Mouse (Mus musculus): ENCODE data around the gene Piezo1.

The Piezo1 gene

DNA sequence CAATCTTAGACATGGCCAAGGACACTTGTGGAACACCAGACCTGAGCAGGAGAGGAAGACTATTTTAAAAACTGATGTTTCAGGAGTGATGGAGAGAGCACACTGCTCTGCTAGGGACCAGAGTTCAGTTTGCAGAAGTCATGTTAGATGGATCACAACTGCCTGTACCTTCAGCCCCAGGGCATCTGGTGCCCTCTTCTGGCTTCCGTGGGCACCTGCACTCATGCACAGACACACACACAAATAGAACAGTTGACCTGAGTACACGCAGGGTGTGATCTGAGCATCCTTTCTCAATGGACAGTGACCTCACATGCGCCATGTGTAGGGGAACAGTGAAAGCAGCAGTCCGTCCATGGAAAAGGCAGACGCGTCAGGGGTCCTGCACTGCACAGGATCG is 67.3 kb downstream of the Piezo1 start:
- no peak for DNase-seq

DNA sequence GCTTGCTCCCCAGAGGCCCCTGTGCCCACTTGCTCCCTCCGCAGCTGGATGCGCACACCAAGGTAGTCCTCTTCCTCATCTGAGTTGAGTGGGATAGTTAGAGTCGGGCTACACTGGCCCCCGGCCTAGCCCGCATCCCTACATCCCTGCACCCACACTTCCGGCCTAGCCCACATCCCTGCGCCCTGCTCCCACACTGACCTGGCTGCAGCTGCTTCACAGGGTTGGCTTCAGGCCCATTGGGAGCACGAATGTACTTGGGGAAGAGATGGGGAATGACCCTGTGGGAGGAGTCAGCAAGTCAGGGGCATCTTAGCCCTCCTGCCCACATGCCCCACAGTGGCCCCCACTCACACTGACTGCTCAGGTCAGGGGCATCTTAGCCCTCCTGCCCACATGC is 68.7 kb downstream of the Piezo1 start:
- DNase-seq: no peak

DNA sequence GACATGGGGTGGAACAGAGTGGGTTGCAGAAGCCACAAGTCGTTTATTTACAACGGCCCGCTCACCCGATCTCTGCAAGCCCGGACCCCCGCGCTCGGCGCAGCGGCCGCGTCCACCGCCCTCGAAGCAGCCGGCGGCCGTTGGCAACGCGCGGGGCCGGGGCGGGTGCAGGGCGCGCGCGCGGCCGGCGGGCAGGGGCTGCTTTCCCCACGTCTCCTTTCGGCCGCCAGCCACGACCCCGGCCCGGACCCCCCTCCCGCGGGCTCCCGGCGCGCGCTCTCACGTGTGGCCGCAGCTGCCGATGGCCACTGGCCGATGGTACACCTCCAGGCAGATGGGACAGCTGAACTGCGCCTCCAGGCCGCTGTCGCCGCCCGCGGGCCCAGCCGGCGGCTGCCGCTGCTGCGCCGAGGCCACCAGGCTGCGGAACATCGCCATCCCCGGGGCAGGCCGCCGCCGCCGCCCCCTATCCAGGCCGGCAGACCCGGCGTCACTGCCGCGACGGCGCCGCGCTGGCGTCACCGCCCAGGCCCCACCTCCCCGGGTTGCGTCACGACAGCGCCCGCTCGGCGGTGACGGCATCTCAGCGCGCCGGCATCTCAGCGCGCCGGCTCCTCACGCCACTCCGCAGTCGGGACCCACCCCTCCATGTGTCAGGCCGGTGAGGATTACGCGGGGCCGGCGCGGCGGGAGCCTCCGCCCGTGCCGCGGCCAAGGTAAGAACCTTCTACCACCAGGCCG is 75.4 kb downstream of the Piezo1 start, which contains the start of the genes Rnf166 and Ctu2:
TSS of gene Rnf166 (minus strand) at position 485 of the 741 bp plus-strand sequence.
TSS of gene Ctu2 (plus strand) at position 564 of the 741 bp plus-strand sequence.
- peak; percentile 97 to 98 for DNase-seq

DNA sequence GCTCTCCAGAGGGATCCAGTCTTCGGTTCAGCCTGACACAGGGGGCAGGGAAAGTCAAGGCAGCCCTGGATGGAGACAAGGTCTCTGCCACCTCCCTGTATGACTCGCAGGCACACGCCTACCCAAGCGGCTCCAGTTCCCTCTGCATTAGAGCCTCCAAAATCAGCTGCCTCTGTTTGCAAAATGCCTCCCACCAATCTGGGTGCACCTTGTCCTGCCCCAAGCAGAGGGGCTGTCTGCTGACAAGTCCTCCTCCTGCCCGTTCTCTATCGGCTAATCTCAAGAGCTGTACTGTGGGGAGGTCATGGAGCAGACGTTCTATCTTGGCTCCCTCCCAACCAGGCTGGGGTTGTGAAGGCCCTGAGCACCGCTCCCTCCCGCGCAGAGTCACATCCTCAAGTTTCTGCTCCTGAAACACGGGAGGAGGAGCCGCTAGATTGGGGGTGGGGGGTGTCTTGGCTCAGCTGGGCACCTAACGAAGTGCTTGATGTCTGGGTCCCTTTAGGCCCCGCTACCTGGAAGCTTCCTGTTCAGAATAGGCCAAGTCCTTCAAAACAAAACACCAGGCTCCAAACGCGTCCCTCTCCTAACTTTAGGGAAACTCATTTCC is 76.1 kb downstream of the Piezo1 start:
- peak; percentile 28 to 30 for DNase-seq

DNA sequence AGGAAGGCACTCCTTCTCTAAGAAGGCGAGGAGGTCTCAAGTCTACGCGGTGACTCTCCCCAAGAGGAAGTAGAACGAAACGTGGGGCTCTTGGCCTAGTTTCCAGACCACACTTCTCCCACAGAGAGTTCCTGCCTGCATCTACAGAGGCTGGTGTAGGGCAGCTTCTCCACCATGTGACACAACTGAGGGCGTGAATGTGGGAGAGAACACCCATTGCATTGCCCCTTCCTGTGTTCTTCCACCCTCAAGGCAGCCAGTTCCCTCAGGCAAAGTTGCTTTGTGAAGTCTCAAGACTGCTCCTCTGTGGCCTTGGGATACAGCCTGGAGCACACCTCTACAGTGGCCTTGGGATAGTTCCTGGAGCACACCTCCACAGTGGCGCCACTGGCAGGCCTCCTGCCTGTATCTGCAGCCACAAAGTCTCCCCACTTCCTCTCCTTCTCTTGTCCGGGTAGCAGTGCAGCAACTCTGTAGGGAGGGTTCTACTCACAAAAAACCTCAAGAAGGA is 77.2 kb downstream of the Piezo1 start:
- DNase-seq: peak in 1 of 2 experiments; percentile 25

DNA sequence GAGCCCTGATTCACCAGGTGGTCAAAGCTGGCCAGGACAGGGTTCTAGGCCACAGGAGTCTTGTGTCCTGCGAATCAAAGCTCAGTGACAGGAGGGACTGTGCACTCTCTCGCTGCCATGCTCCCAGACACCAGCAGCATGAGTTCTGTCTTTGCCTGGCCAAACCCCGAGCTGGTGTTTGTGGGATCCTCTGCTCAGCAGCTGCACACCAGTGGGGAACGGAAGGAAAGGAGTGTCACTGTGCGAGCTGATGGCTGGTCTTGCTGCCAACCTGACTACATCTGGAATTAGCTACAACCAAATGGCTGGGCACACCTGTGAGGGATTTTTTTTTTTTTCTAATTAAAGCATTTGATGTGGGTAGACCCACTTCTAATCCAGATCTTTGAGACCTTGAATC is 80.4 kb downstream of the Piezo1 start:
- DNase-seq: no peak

DNA sequence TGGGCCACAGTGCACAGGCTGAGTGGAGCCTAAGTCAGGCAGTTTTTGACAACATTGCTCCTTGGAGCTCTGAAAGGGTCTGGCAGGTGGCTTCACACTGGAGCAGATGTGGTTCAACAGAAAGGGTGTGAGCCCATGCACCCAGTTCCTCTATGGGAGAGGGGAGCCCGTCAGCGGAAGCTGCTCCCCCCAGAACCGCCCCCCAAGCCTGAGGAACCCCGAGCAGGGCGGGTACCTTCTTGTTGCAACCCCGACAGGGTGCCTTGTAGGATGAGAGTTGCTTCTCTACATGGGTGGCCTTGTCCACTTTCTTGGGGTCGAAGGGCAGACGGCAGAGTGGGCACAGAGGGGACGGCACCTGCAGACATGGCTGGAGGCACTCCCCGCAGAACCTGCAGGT is 81.2 kb downstream of the Piezo1 start:
- no peak for DNase-seq

DNA sequence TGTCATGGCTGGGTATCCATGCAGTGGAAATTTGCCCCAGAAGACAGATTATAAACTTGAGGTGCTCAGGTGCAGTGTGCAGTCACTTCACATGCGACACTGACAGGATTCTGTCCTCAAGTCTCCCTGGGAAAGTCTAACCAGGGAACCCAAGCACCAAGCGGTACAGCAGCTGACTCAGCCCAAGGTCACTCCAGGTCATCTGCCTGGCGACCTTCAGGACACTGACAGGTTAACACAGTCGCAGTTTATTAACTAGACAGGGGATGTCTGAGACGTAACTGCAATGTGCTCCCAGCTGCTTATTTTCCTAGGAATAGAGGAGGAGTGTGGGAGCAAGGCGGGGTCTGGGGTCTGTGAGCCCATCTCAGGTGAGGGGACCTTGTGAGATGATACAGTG is 81.7 kb downstream of the Piezo1 start:
- DNase-seq: no peak

DNA sequence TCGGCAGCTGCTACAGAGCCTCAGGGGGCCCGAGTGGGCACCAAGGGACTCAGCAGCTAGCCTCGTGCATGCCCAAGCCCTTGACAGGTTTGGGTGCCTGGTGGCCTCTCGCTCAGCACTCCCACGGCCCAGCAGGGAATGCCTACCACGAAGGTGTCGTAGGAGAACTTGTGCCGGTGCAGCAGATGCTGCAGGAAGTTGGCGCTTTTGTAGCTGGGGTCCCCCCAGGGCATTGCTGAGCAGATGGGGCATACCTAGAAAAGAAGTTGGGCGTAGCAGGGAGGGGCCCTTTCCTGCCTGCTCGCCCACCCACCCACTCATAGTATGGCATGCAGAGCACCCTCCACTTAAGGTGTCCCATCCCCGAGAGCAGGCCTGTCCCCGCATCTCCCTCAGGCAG is 83.3 kb downstream of the Piezo1 start:
- DNase-seq: no peak

DNA sequence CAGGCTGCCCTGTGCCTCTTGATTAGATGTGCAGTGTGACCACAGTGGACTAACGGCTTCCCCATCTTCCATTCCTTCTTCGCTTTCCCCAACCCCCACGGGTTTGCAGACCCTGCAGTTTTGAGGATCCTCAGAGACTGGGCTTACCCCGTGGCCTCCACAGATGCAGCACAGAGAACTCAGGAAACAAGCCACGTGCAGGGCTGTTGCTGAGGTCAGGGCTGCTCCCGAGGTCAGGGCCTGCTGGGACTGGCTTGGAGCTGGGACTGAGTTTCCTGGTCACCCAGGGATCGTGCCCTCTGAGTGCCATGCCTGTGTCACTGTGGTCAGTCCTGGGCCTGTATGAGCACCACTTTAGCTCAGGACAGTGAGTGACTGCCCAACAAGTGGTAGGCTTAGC is 86.1 kb downstream of the Piezo1 start:
- DNase-seq: no peak

DNA sequence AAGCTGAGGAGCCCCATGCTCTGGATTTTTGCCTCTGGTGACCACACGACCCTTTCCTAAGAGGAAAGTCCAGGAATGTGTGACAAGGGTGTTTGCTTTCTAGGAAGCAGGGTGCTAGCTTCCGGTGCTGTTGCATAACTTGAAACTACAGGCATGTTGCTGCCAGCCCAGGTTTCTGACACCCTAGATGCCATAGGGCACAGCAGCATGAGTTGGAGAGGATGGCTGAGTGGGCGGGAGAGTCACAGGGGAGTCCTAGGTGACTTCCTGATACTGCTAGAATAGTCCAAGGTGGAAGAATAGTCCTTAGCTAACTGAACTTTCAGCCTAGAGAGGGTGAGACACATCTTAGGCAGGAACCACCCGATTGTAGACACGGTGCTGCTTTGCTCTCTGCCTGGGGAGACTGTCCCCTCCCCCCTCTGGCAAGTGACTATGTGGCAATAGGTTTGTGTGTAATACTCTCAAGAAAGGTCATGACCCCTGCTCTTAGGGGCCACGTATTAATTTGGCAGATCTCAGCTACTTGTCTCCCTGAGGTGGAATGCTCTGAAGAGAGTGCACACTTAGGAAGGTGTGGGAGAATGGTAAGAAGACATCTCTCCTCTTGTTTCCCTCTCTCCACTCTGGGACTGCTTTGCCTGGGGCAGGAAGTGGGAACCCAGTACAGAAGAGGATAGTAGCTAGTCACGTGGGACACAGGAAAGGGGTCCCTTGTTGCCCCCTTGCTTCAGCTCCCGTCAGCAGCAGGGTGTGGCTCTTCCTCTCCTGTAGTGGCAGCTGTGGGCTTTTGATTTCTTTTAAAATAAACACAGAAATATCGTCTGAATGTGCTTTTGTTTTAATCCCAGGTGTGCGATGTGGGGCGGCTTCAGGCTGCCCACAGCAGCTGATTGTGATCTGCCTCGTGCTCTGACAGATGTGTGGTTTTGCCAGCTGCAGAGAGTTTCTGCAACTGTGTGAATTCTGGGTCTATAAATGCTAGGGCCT is 87.2 kb downstream of the Piezo1 start:
- no peak for DNase-seq

DNA sequence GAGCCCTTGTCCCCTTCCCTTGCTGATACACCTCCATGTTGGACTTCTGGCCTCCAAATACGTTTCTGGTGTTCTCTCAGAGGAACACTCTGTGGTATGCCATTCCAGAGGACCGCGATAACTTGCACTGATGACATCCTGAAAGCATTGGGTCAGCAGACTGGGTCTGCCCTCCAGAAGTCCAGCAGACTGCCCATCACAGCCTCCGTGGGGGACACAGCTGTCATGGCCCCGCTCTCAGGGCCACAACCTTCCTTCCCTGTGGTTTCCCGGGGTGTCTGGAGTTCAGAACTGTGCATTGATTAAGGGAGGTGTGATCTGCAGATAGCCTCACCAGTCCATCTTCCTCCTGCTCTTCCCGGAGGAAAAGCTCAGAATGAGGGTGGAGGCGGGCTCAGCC is 88.6 kb downstream of the Piezo1 start:
- DNase-seq: no peak

DNA sequence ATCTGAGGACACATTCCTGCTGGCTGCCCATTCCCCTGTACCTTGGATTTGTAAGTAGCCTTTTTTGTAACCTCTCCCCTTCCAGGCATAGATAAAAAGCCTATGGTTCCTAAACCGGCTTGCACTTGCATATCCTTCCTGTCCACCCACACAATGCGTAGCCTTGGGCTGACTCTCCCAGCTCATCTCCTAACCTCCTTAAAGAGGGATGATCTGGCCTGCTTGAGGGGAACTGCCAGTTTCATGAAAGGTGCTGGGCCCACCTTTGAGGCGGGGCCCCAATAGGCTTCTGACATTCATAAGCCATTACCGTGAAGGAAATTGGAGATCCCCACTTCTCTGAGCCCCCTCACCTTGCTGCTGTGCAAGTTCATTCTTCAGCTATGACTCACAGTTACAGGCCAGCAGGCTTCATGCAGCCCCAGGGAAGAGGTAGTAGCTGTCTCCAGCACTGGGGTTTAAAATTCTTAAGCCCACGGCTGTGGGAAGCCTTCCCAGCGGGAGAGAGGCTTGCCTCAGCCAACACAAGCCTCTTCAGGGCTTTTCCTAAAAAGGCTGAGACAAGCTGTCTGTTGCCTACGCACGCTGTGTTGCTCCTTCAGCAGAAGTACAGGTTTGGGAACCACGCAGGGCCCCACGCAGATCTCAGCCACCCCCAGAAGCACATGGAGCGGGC is 89.5 kb downstream of the Piezo1 start:
- no peak for DNase-seq

DNA sequence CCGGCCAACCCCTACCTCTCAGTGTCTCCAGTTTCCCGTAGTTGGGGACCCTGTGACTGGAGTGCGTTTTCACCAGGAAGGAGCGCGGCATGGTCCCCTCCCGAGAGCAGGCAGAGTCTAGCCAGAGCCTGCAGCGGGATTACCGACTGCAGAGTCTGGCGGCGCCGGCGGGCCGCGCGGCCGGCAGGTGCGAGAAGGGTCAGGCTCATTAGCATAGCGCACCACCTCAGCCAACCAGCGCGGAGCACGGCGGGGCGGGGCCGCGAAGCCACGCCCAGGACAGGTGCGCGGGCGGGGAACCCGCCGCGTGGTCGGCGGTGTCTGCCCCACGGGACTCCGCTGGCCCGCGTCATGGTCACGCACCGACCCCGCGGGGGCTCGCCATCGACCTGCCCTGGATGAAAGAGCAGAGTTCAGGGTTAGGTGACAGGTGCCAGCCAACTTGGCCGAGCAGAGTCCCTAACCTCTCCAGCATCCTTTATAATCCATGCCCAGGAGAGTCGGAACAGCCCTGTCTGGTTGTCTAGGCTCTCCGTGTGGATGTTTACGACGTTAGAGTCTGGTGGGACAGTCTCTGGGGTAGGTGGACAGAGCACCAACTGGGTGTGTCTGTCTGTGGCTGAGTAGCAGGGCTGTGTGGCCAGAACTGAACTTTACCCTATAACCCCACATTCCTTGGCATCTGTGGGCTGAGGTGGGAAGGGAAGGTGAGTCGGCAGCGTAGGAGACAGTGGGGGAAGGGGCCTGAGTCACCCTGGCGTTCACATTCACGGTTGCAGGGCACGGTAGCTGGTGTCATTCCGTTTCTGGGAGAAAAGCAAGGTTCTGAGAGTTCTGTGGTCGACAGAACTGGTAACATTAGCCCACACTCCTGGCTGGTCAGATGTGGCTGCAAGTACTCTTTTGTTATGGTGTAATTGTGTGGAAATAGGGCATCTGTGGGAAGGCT is 90.3 kb downstream of the Piezo1 start, which contains the start of gene Snai3:
TSS of gene Snai3 (minus strand) at position 210 of the 949 bp plus-strand sequence.
- DNase-seq: peak; percentile 88 to 90

DNA sequence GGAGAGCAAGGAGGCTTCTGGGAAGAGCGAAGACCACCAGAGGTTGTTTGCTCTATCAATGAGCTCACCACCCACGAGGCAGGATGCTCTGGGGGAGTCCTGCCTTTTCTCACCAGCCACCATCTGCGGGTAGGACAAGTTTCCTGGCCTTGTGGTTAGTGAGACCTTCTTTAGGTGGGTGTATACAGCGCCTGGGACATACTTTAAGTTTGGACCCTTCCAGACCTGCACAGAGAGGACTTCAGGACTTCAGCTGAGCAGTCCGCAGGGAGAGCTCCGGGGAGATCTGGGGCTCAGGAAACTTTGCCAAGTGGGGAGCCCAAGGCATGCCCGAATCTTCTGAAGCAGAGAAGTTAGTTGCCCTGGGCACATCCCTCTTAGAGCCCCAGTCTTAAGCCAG is 91.1 kb downstream of the Piezo1 start:
- peak in 1 of 2 experiments; percentile 46 for DNase-seq

DNA sequence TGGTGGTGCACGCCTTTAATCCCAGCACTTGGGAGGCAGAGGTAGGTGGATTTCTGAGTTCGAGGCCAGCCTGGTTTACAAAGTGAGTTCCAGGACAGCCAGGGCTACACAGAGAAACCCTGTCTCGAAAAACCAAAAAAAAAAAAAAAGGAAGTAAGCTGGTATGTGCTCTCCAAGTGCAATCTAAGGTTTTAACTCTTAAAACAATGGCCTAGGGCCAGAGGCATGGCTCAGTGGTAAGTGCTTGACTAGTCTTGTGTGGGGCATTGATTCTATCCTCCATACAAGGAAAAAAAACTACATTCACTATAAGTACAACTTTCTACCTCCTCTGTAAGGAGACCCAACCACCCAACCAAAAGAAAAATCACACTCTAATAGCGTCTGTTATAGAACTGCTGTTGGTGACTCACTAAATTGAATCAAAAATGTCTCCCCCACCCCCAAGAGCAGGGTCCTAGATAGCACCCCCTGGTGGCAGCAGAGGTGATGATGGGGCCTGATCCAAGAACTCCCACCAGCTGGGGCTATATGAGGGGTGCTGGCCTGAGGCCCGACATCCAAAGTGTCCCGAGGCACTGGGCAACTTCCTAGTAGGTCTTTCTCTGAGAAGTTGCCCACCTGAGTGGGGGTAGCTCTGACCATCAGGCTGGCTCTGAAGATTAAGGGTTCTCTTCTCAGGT is 91.8 kb downstream of the Piezo1 start:
- peak; percentile 80 to 81 for DNase-seq

DNA sequence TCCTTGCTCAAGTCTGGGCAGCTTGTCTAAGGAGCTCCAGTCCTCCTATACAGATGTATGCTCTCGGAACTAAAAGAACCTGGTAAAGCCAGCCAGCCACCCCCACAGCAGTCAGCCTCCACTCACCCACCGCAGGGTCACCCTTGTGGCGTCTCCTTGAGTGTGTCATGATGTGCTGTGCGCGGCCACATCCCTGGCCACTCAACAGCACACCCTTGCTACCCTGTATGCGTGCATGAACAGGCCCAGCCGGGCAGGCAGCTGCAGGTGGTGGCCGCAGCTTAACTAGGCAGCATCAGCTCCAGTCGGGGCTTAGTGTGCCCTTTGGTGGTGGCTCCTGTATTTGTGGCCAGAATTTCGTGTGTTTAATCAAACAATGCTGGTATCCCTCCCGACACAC is 94.0 kb downstream of the Piezo1 start:
- DNase-seq: no peak

DNA sequence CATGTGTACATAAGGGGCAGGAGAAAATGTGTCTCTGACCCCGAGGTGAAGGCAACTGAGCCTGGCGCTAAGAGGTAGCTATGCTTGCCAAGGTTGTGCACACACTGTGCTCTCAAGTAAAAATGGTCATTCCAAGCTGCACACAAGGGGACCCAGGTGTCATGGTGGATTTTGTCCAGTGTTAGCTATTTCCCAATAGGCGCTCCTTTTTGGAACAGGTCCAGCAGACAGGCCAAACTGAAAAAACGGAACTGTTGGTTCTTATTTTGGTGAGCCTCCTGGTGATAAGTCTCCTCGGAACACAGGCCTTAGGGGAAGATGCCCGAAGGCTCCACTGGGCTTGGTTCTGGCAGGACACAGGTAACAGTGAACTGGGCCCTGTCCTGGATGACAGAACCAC is 96.7 kb downstream of the Piezo1 start:
- no peak for DNase-seq

DNA sequence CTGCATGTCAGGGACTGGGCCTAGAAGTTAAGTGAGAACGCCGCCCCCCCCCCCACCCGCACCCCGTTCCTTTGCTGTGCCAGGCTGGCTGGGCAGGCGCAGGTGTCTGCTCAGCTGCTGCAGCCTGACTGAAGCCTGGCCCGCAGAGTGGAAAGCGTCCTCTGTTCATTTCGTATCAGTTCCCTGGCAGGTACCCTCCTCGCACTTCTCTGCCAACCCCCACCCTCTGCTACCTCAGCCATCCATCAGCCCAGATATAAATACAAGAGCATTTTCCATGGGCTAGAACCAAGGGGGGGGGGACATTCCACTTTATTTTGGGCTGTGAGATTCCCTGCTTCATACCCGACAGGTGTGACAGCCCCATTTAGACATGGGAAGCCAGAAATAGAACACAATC is 99.0 kb downstream of the Piezo1 start:
- no peak for DNase-seq

DNA sequence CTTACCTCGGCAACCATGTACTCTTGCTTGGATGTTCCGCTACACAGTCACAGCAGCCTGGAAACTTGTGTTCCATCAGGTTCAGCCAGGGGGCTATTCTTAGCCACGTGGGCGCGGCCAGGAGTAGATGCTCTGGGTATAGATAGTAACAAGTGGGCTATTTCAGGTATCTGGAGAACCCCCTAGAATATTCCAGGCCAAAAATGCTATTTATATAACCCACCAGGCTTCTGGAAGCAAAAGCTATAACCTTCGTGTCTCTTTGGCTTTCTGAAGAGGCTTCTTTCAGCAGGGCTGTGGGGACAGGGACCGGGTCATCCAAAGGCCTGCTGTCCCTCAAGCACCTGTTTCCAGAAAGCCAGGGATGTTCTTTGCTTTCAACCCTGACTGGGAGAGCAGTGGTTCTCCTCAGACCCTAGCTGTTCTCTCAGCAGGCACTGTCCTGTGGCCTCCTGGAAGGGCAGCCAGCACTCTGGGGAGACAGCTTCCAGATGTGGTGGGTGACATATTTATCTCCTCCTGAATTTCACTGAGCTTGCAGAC is 99.9 kb downstream of the Piezo1 start:
- DNase-seq: no peak

Data from B cell, adult 2 months (primary cell).